Mouse (Mus musculus): Measurements from ENCODE around the gene Zfp74.
A peak's percentile ranks its signal among the peaks of the same experiment; 100 is the strongest.

Zfp74 gene

DNA sequence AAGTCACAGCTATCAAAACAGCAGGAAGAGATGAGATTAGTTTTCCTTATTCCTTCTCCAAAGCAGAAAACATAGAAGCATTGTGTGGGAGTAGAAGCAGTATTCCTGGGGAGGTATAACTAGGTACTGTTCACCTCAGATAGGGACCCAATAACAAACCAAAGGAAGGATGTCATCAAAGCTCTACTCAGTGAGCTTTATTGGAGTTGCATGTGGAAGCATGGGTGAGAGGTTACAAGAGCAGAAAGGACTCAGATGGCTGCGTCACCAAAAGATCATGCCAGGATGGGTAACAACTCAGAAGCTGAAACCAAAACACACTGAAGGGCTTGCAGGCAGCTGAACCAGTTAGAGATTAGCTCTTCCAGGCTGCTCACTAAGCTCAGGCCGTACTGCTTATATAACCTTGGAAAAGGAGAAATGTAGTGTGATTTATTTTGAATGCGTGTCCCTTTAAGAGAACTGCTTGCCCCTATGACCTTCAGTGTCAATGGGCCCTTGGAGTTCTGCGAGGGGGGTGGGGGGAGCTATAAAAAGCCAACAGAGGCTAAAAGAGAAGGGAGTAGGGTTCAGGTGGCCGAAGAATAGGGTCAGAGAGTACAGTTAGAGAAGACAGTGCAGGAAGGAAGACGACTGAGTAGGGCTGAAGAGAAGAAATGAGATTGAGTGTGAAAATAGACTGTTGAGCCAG, 36.4 kb downstream of the Zfp74 start:
- H3K27me3 ChIP-seq (ENCODE audit: control insufficient read depth, insufficient read depth, low read length, poor library complexity, severe bottlenecking) = no peaks in the 10 kb centered on the region
- no peak for DNase-seq (ENCODE audit: low read depth, low spot score)

DNA sequence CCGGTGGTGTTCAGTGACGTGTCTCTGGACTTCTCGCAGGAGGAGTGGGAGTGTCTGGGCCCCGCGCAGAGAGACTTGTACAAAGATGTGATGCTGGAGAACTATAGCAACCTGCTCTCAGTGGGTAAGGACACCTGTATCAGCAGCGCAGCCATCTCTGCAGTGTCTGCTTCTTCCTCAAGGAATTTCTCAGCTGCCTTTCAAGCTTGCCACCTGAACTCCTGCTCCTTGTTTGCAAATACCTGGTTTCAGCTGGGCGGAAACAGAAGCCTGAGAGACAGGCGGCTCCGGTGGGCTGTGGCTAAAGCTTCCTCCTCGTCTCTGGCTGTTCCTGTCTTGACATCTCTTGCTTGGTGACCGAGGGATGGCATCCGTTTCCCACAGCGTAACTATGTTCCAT, 41.7 kb downstream of the Zfp74 start:
- Histone ChIP-seq H3K27me3 (ENCODE audit: control insufficient read depth, insufficient read depth, low read length, poor library complexity, severe bottlenecking) (no peaks in the 10 kb centered on the region), H3K36me3 (ENCODE audit: control insufficient read depth, insufficient read depth, low read length, poor library complexity, severe bottlenecking) (peaks cover 16% of the 10 kb centered on the region)
- no peak for DNase-seq (ENCODE audit: low read depth, low spot score)

More for the DNA sequence above, 36.4 kb downstream of the Zfp74 start:
- H3K36me3 ChIP-seq (ENCODE audit: control insufficient read depth, insufficient read depth, low read length, poor library complexity, severe bottlenecking) = peaks cover 14% of the 10 kb centered on the region

DNA sequence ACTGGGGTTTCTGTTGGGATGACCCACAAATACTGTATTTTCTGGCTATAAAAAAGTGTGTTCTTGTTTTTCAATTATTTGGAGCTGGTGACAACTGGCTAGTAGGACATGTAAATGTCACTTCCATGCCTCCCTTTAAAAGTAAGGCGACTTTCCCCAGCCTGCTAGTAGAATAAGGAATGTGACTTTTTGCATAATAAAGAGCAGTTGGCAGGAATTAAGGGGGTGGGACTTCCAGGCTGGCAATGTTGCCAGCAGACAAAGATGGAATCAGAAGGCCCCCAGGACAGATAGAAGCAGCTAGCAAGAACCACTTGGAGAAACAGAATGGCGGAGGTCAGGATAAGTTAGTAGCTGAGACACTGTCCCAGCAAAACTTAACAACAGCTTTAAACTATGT, 43.6 kb downstream of the Zfp74 start:
- Histone ChIP-seq H3K36me3 (ENCODE audit: control insufficient read depth, insufficient read depth, low read length, poor library complexity, severe bottlenecking) (peaks cover 14% of the 10 kb centered on the region), H3K27me3 (ENCODE audit: control insufficient read depth, insufficient read depth, low read length, poor library complexity, severe bottlenecking) (no peaks in the 10 kb centered on the region)
- DNase-seq (ENCODE audit: low read depth, low spot score) = no peak

DNA sequence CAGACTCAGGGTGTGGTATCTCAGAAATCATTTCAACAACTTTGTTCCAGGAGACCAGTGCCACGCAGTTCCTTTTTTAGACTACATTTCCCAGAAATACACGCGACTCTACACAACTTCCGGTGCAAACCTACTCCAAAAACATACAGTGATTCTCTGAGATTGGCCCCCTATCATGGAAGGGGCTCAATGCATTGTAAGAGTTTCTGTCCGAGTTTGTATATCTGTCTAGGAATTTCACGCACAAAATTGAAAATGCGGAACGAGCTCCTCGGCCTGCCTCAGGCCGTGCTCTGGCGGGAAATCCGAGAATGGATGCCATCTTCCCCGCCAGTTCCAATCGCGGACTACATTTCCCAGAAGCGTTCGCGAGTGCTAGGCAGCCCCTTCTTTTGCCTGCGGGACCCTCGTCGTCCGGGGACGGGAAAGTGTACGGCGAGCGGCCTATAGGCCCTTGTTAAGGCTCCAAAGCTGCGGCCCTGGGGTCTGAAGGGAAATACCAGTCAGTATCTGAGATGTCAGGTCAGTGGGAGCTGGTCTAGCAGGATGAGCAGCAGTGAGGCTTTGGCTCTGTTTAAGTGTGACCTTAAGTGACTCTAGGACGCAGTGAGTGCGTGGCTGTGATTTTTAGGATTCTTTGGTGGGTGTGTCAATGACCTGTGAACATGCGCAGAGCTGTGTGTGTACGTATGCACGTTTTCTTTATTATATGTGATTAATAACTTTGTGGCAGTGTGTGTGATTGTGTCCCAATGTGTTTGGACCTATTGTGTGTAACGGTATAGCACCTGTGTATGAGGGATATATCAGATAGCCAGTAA, 45.5 kb downstream of the Zfp74 start, which contains the start of gene Zfp383:
TSS of gene Zfp383 (plus strand) at position 94 of the 821 bp plus-strand sequence.
- peak; percentile 83 for DNase-seq (ENCODE audit: low read depth, low spot score)
- Histone ChIP-seq H3K36me3 (ENCODE audit: control insufficient read depth, insufficient read depth, low read length, poor library complexity, severe bottlenecking) (peaks cover 5% of the 10 kb centered on the region; the same call in 1 of the 2 replicates), H3K27me3 (ENCODE audit: control insufficient read depth, insufficient read depth, low read length, poor library complexity, severe bottlenecking) (no peaks in the 10 kb centered on the region)

DNA sequence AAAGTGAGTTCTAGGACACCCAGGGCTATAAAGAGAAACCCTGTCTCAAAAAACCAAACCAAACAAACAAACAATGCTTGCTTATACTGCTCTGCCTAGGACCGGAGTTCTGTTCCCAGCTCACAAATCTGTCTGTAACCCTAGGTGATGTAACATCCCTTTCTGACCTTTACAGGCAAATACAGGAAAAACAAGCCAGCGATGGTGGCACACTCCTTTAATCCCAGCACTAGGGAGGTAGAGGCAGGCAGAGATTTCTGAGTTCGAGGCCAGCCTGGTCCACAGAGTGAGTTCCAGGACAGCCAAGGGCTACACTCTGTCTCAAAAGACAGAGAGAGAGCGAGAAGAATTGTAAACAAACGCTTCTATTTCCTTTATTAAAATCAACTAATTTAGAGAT, 46.7 kb downstream of the Zfp74 start:
- no peak for DNase-seq (ENCODE audit: low read depth, low spot score)
- no peaks in the 10 kb centered on the region; the same call in 1 of the 2 replicates for H3K36me3 ChIP-seq (ENCODE audit: control insufficient read depth, insufficient read depth, low read length, poor library complexity, severe bottlenecking)
- H3K27me3 ChIP-seq (ENCODE audit: control insufficient read depth, insufficient read depth, low read length, poor library complexity, severe bottlenecking) = no peaks in the 10 kb centered on the region

DNA sequence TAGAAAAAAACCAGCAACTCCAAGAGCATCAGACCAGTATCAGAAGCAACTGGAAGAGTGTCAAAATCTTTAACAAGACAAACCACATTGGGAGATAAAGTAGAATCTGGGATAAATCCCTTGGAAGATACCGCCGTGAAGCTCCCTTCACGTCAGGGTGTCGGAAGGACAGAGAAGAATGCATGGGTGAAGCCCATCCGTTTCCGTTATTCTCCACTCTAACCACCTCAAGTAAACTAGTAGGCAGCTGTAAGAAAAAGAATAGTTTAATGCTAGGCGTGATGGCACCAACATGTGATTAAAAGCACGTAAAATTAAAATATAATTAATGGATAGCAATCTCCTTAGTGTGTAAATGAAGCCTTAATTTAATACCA, 47.2 kb downstream of the Zfp74 start:
- Histone ChIP-seq H3K27me3 (ENCODE audit: control insufficient read depth, insufficient read depth, low read length, poor library complexity, severe bottlenecking) (no peaks in the 10 kb centered on the region), H3K36me3 (ENCODE audit: control insufficient read depth, insufficient read depth, low read length, poor library complexity, severe bottlenecking) (no peaks in the 10 kb centered on the region; the same call in 1 of the 2 replicates)
- no peak for DNase-seq (ENCODE audit: low read depth, low spot score)

DNA sequence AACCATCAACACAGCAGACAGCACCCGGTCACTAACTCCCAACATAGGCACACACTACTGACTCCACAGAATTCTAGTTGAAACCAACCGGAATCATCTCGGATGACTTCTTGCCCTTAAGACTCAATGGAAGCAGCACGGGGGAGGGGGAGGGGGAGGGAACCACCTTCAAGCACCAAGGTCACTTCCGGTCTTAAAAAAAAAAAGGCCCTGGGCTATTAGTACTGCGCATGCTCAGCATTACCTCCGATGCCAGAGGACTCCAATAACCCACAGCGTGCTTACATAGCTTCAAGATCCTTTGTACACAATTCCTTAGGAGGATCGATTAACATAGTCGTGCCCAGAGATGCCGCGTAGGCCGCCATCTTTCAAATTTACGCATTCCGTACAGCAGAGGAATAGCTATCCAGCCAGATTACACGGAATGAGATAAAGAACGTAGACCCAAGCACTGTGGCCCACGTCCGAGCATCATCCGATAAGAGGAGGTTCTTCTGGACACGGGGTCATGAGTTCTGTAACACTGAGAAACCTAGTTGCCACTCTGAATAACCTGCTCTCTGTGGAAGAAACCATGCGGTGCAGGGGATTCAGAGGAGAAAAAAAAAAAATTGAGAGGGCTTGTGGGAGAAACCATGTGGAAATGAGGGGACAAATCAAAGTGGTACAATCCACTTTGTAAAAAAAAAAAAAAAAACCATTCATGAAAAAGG, 47.8 kb downstream of the Zfp74 start, which contains the start of gene Zfp27:
TSS of gene Zfp27 (minus strand) at position 607 of the 716 bp plus-strand sequence.
- H3K36me3 ChIP-seq (ENCODE audit: control insufficient read depth, insufficient read depth, low read length, poor library complexity, severe bottlenecking) = no peaks in the 10 kb centered on the region; the same call in 1 of the 2 replicates
- H3K27me3 ChIP-seq (ENCODE audit: control insufficient read depth, insufficient read depth, low read length, poor library complexity, severe bottlenecking) = no peaks in the 10 kb centered on the region
- DNase-seq (ENCODE audit: low read depth, low spot score) = peak; percentile 92

DNA sequence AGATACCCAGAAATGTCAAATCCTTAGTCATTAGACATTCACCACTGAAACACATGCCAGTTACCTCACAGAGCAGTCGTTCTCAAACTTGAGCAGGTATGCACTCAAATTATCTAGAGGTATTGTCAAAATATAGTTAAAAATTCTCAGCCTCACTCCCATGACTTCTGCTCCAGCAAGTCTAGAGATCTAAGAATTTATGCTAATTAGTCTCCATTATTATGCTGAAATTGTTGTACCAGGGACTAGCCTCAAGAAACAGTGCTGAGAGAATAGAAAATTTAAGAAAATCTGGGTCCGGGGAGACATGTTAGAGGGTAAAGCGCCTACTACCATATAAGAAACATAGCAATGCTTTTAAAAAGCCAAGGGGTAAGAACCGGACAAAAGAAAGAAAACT, 49.8 kb downstream of the Zfp74 start:
- DNase-seq (ENCODE audit: low read depth, low spot score) = no peak
- Histone ChIP-seq H3K27me3 (ENCODE audit: control insufficient read depth, insufficient read depth, low read length, poor library complexity, severe bottlenecking) (no peaks in the 10 kb centered on the region), H3K36me3 (ENCODE audit: control insufficient read depth, insufficient read depth, low read length, poor library complexity, severe bottlenecking) (no peaks in the 10 kb centered on the region; the same call in 1 of the 2 replicates)

DNA sequence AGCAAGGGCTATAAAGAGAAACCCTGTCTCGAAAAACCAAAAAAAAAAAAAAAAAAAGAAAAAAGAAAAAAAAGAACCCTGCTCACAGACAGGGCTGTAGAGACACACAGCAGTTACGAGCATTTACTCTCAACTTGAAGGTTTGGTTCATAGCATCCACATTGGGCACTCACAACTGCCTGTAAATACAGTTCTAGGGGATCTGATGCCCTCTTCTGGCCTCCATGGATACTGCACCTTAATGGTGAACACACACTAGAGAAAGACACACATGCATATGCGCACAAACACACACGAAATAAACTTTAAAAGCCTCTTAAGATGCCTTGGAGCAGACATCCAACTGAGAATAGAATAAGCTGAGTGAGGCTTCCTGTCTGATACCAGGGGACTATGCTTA, 55.5 kb downstream of the Zfp74 start:
- no peaks in the 10 kb centered on the region for H3K27me3 ChIP-seq (ENCODE audit: control insufficient read depth, insufficient read depth, low read length, poor library complexity, severe bottlenecking)
- peak; percentile 5 for DNase-seq (ENCODE audit: low read depth, low spot score)
- peaks cover 17% of the 10 kb centered on the region for H3K36me3 ChIP-seq (ENCODE audit: control insufficient read depth, insufficient read depth, low read length, poor library complexity, severe bottlenecking)

DNA sequence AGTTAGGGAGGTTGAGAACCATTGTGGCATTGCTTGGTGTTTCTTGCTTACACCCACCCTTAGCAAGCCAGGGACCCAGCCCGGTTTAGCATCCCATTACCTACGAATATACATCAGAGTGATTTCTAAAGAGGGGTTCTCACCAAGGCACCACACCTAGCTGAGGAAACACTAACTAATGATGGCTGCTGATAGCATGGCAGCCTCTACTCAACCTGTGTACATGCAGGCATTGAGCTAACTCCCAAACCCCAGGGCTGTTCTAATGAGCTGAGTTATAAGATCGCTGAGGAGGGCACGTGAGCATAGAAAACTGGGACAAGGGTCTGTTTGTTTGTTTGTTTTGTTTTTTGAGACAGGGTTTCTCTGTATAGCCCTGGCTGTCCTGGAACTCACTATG, 61.1 kb downstream of the Zfp74 start:
- DNase-seq (ENCODE audit: low read depth, low spot score) = no peak
- H3K27me3 ChIP-seq (ENCODE audit: control insufficient read depth, insufficient read depth, low read length, poor library complexity, severe bottlenecking) = no peaks in the 10 kb centered on the region
- H3K36me3 ChIP-seq (ENCODE audit: control insufficient read depth, insufficient read depth, low read length, poor library complexity, severe bottlenecking) = peaks cover 17% of the 10 kb centered on the region

DNA sequence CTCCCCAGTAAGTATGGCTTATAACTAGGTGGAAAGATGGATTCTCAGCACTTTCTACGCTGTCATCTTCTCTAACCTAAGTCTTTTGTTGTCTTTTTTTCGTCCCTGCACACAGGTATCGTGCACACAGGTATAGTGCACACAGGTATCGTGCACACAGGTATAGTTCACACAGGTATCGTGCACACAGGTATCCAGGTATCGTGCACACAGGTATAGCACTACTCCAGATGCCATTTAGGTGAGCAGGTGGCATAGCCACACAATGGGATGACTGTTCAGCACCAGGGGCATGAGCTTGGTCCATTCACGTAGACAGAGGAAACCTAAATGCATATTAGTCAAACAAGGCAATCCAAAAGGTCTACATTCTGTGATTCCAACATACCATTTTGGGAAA, 63.4 kb downstream of the Zfp74 start:
- Histone ChIP-seq H3K36me3 (ENCODE audit: control insufficient read depth, insufficient read depth, low read length, poor library complexity, severe bottlenecking) (peaks cover 7% of the 10 kb centered on the region), H3K27me3 (ENCODE audit: control insufficient read depth, insufficient read depth, low read length, poor library complexity, severe bottlenecking) (no peaks in the 10 kb centered on the region)
- no peak for DNase-seq (ENCODE audit: low read depth, low spot score)

DNA sequence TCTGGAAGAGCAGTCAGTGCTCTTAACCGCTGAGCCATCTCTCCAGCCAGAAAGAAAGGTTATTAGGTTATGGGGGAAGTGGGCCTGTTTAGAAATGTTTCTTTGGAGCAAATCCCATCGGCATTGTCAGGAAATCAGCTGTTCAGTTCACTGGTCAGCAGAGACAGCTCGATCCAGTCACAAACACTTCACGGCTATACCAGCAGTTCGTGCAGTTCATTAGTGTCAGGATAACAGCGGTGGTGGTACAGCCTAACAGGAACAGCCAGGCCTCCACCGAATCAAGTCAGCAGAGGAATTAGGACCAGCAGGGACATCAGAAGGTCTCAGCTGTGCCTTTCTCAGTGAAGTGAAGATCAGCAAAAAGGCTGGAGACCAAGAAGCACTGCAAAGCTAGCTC, 73.0 kb downstream of the Zfp74 start:
- DNase-seq (ENCODE audit: low read depth, low spot score) = no peak
- Histone ChIP-seq H3K36me3 (ENCODE audit: control insufficient read depth, insufficient read depth, low read length, poor library complexity, severe bottlenecking) (no peaks in the 10 kb centered on the region), H3K27me3 (ENCODE audit: control insufficient read depth, insufficient read depth, low read length, poor library complexity, severe bottlenecking) (no peaks in the 10 kb centered on the region; the same call in 1 of the 2 replicates)

Measured in splenic B cell, adult 2 months (primary cell).